Mouse (Mus musculus): Measurements from ENCODE around the gene Evc2. TPM values are rescaled to one million over a fixed set of nuclear protein-coding genes. Genes with fewer than 3 reads are reported as not detected.

Evc2 gene
- polyA plus RNA-seq, 2 experiments: 22.0 to 46.2 TPM

GRCm38 (mm10) chr5:37356027-37356426, 17.7 kb downstream of the Evc2 start:
- Histone ChIP-seq H3K4me1 (ENCODE audit: control insufficient read depth, insufficient read depth, low read length) (no peaks in the 10 kb centered on the region), H3K27ac (replicated peaks; ENCODE audit: low read depth, low read length) (no peak overlapping the region), H3K4me2 (replicated peaks; ENCODE audit: low read depth, low read length, severe bottlenecking) (no peak overlapping the region), H3K4me3 (replicated peaks; ENCODE audit: low read length) (no peak overlapping the region), H3K27me3 (ENCODE audit: control insufficient read depth, insufficient read depth, low read length) (no peaks in the 10 kb centered on the region), H3K9me3 (ENCODE audit: control insufficient read depth, low read length) (no peaks in the 10 kb centered on the region), H3K9ac (ENCODE audit: low read depth, low read length, severe bottlenecking) (no peak overlapping the region), H3K36me3 (ENCODE audit: control insufficient read depth, insufficient read depth, low read length) (peaks cover 49% of the 10 kb centered on the region)
- DNase-seq (ENCODE audit: low spot score) (no peak), ATAC-seq (ENCODE audit: low FRiP score, low read depth) (no peak)
- WGBS: 70% methylated on average over 8 of the region's 8 CpGs
- no peak for TF ChIP-seq POLR2A (IDR thresholded peaks at IDR 0.05; ENCODE audit: borderline replicate concordance, extremely low read depth, insufficient read depth, insufficient read length)

GRCm38 (mm10) chr5:37362618-37363017, 24.3 kb downstream of the Evc2 start:
- no peaks in the 10 kb centered on the region for H3K4me1 ChIP-seq (ENCODE audit: control insufficient read depth, insufficient read depth, low read length)
- H3K4me3 ChIP-seq (replicated peaks; ENCODE audit: low read length): no peak overlapping the region
- H3K4me2 ChIP-seq (replicated peaks; ENCODE audit: low read depth, low read length, severe bottlenecking): no peak overlapping the region
- no peaks in the 10 kb centered on the region for H3K27me3 ChIP-seq (ENCODE audit: control insufficient read depth, insufficient read depth, low read length)
- peaks cover 54% of the 10 kb centered on the region for H3K36me3 ChIP-seq (ENCODE audit: control insufficient read depth, insufficient read depth, low read length)
- DNase-seq (ENCODE audit: low spot score) (no peak), ATAC-seq (ENCODE audit: low FRiP score, low read depth) (no peak)
- H3K27ac ChIP-seq (replicated peaks; ENCODE audit: low read depth, low read length): no peak overlapping the region
- WGBS: 69% methylated on average over 5 of the region's 5 CpGs
- H3K9me3 ChIP-seq (ENCODE audit: control insufficient read depth, low read length): no peaks in the 10 kb centered on the region
- TF ChIP-seq POLR2A (IDR thresholded peaks at IDR 0.05; ENCODE audit: borderline replicate concordance, extremely low read depth, insufficient read depth, insufficient read length): no peak
- no peak overlapping the region for H3K9ac ChIP-seq (ENCODE audit: low read depth, low read length, severe bottlenecking)

- TF ChIP-seq POLR2A (IDR thresholded peaks at IDR 0.05; ENCODE audit: borderline replicate concordance, extremely low read depth, insufficient read depth, insufficient read length): no peak
- H3K9ac ChIP-seq (ENCODE audit: low read depth, low read length, severe bottlenecking): no peak overlapping the region
- no peaks in the 10 kb centered on the region for H3K27me3 ChIP-seq (ENCODE audit: control insufficient read depth, insufficient read depth, low read length)
- H3K36me3 ChIP-seq (ENCODE audit: control insufficient read depth, insufficient read depth, low read length): peaks cover 53% of the 10 kb centered on the region
- ATAC-seq (ENCODE audit: low FRiP score, low read depth) (no peak), DNase-seq (ENCODE audit: low spot score) (no peak)
- no peak overlapping the region for H3K4me2 ChIP-seq (replicated peaks; ENCODE audit: low read depth, low read length, severe bottlenecking)
- no peak overlapping the region for H3K4me3 ChIP-seq (replicated peaks; ENCODE audit: low read length)
- 94% methylated on average over 5 of the region's 5 CpGs for WGBS
- H3K27ac ChIP-seq (replicated peaks; ENCODE audit: low read depth, low read length): no peak overlapping the region
- H3K9me3 ChIP-seq (ENCODE audit: control insufficient read depth, low read length): no peaks in the 10 kb centered on the region
- H3K4me1 ChIP-seq (ENCODE audit: control insufficient read depth, insufficient read depth, low read length): no peaks in the 10 kb centered on the region
Observed at GRCm38 (mm10) chr5:37363284-37363683, 25.0 kb downstream of the Evc2 start.

GRCm38 (mm10) chr5:37365751-37366150, 27.5 kb downstream of the Evc2 start:
- no peaks in the 10 kb centered on the region for H3K4me1 ChIP-seq (ENCODE audit: control insufficient read depth, insufficient read depth, low read length)
- H3K27ac ChIP-seq (replicated peaks; ENCODE audit: low read depth, low read length): no peak overlapping the region
- no peak overlapping the region for H3K4me3 ChIP-seq (replicated peaks; ENCODE audit: low read length)
- H3K36me3 ChIP-seq (ENCODE audit: control insufficient read depth, insufficient read depth, low read length): peaks cover 47% of the 10 kb centered on the region
- TF ChIP-seq POLR2A (IDR thresholded peaks at IDR 0.05; ENCODE audit: borderline replicate concordance, extremely low read depth, insufficient read depth, insufficient read length): no peak
- ATAC-seq (ENCODE audit: low FRiP score, low read depth): no peak
- DNase-seq (ENCODE audit: low spot score): no peak
- no peaks in the 10 kb centered on the region for H3K9me3 ChIP-seq (ENCODE audit: control insufficient read depth, low read length)
- H3K9ac ChIP-seq (ENCODE audit: low read depth, low read length, severe bottlenecking): no peak overlapping the region
- no peaks in the 10 kb centered on the region for H3K27me3 ChIP-seq (ENCODE audit: control insufficient read depth, insufficient read depth, low read length)
- no peak overlapping the region for H3K4me2 ChIP-seq (replicated peaks; ENCODE audit: low read depth, low read length, severe bottlenecking)

- ATAC-seq (ENCODE audit: low FRiP score, low read depth) (no peak), DNase-seq (ENCODE audit: low spot score) (no peak)
- Histone ChIP-seq H3K27ac (replicated peaks; ENCODE audit: low read depth, low read length) (no peak overlapping the region), H3K9me3 (ENCODE audit: control insufficient read depth, low read length) (no peaks in the 10 kb centered on the region), H3K36me3 (ENCODE audit: control insufficient read depth, insufficient read depth, low read length) (peaks cover 61% of the 10 kb centered on the region), H3K27me3 (ENCODE audit: control insufficient read depth, insufficient read depth, low read length) (no peaks in the 10 kb centered on the region), H3K4me1 (ENCODE audit: control insufficient read depth, insufficient read depth, low read length) (no peaks in the 10 kb centered on the region), H3K4me2 (replicated peaks; ENCODE audit: low read depth, low read length, severe bottlenecking) (no peak overlapping the region), H3K4me3 (replicated peaks; ENCODE audit: low read length) (no peak overlapping the region), H3K9ac (ENCODE audit: low read depth, low read length, severe bottlenecking) (no peak overlapping the region)
- 79% methylated on average over 8 of the region's 8 CpGs for WGBS
- TF ChIP-seq POLR2A (IDR thresholded peaks at IDR 0.05; ENCODE audit: borderline replicate concordance, extremely low read depth, insufficient read depth, insufficient read length): no peak
Observed at GRCm38 (mm10) chr5:37368796-37369195, 30.5 kb downstream of the Evc2 start.

GRCm38 (mm10) chr5:37377376-37377775, 39.1 kb downstream of the Evc2 start:
- H3K36me3 ChIP-seq (ENCODE audit: control insufficient read depth, insufficient read depth, low read length): peaks cover 70% of the 10 kb centered on the region
- no peak overlapping the region for H3K4me2 ChIP-seq (replicated peaks; ENCODE audit: low read depth, low read length, severe bottlenecking)
- no peaks in the 10 kb centered on the region for H3K27me3 ChIP-seq (ENCODE audit: control insufficient read depth, insufficient read depth, low read length)
- no peak for TF ChIP-seq POLR2A (IDR thresholded peaks at IDR 0.05; ENCODE audit: borderline replicate concordance, extremely low read depth, insufficient read depth, insufficient read length)
- no peak overlapping the region for H3K9ac ChIP-seq (ENCODE audit: low read depth, low read length, severe bottlenecking)
- no peaks in the 10 kb centered on the region for H3K4me1 ChIP-seq (ENCODE audit: control insufficient read depth, insufficient read depth, low read length)
- no peak overlapping the region for H3K4me3 ChIP-seq (replicated peaks; ENCODE audit: low read length)
- H3K9me3 ChIP-seq (ENCODE audit: control insufficient read depth, low read length): no peaks in the 10 kb centered on the region
- ATAC-seq (ENCODE audit: low FRiP score, low read depth) (no peak), DNase-seq (ENCODE audit: low spot score) (no peak)
- no peak overlapping the region for H3K27ac ChIP-seq (replicated peaks; ENCODE audit: low read depth, low read length)
- WGBS: 91% methylated on average over 7 of the region's 7 CpGs

Data from limb, embryonic 14.5 days (tissue).